15 mouse cellular contexts compared by ENCODE assay signal in genomic region chr10:120593876-120594275, GRCm38 (mm10).
"Had no signal": no experiment of that assay in that cellular context is flagged by ENCODE, and none has a peak within 500 bp of the region (broad histone marks: within the 10 kb centered on the region; RNA-seq: fewer than 3 reads in every experiment).

No protein-coding gene starts in this region.

- H3K36me3 ChIP-seq: neural tube, embryonic 13.5 days; neural tube, embryonic 15.5 days; stomach, embryonic 15.5 days had no signal

- H3K9me3 ChIP-seq: neural tube, embryonic 13.5 days; neural tube, embryonic 15.5 days; stomach, embryonic 15.5 days had no signal

- H3K27me3 ChIP-seq: neural tube, embryonic 13.5 days; neural tube, embryonic 15.5 days; stomach, embryonic 15.5 days had no signal

- H3K4me1 ChIP-seq: neural tube, embryonic 13.5 days; neural tube, embryonic 15.5 days; stomach, embryonic 15.5 days had no signal

- H3K4me2 ChIP-seq: neural tube, embryonic 13.5 days; neural tube, embryonic 15.5 days; stomach, embryonic 15.5 days had no signal

- H3K4me3 ChIP-seq: neural tube, embryonic 13.5 days; neural tube, embryonic 15.5 days; stomach, embryonic 15.5 days had no signal

- H3K9ac ChIP-seq: neural tube, embryonic 13.5 days; neural tube, embryonic 15.5 days; stomach, embryonic 15.5 days had no signal

- H3K27ac ChIP-seq: neural tube, embryonic 13.5 days; neural tube, embryonic 15.5 days; stomach, embryonic 15.5 days; stomach, postnatal 0 days had no signal

- DNase-seq: retina, postnatal 1 day; right cerebral cortex, adult 18-20 months; right cerebral cortex, postnatal 14 days; right cerebral cortex, postnatal 25 days; right cerebral cortex, postnatal 4 days; spleen, adult 18-20 months; thymus, adult 18-20 months; thymus, adult 2 months; thymus, postnatal 14 days; thymus, postnatal 25 days; thymus, postnatal 4 days had no signal
